Mouse (Mus musculus) E14TG2a.4 (cell line): ENCODE measurements at regions not wholly inside any gene's neighbourhood (a gene's known extent, or its start where the extent isn't known, plus 50 kb on each side); places are given as distances from the start of the nearest gene placed in this dataset.
"Not testable (repeated sequence)": the region's sequence is repeated elsewhere in the genome, so short reads cannot be mapped to it uniquely, and the experiment has no call there.

Source experiments
- H3K27me3 ChIP-seq: 2 replicates; pipeline ENCODE4 v1.6.1; 2014; ENCODE audit warnings: low read length, control low read depth; ENCODE audit not compliant: insufficient read depth
- H3K36me3 ChIP-seq: 2 replicates; pipeline ENCODE4 v1.6.1; 2014; ENCODE audit warnings: low read length, control low read depth; ENCODE audit not compliant: insufficient read depth
- H3K4me1 ChIP-seq: replicated peaks from 2 replicates; pipeline ENCODE4 v1.6.1; 2014; ENCODE audit warnings: low read depth, low read length, control low read depth
- H3K4me3 ChIP-seq: replicated peaks from 2 replicates; pipeline ENCODE4 v1.5.1; 2014; ENCODE audit warnings: mild to moderate bottlenecking, low read length
- H3K9me3 ChIP-seq: 2 replicates; pipeline ENCODE4 v1.6.1; 2014; ENCODE audit warnings: low read length, control low read depth
- CTCF ChIP-seq: conservative IDR thresholded peaks from 2 replicates; pipeline ENCODE4 v1.5.1; 2014; ENCODE audit warnings: low read length
- NANOG ChIP-seq: IDR thresholded peaks from 2 replicates; pipeline ENCODE4 v1.6.1; 2014; ENCODE audit warnings: borderline replicate concordance, low read length, mixed read lengths
- POU5F1 ChIP-seq: IDR thresholded peaks from 2 replicates; pipeline ENCODE4 v1.6.1; 2014; ENCODE audit warnings: low read length, borderline replicate concordance

GRCm38 (mm10) chr12:9751261-9752078 is 181.6 kb downstream of the Osr1 start:
- no peaks in the 10 kb centered on the region for H3K4me1 ChIP-seq
- no peaks in the 10 kb centered on the region for H3K36me3 ChIP-seq
- TF ChIP-seq CTCF (no peak), NANOG (no peak), POU5F1 (no peak)
- H3K27me3 ChIP-seq, result no peaks in the 10 kb centered on the region
- H3K9me3 ChIP-seq, result no peaks in the 10 kb centered on the region
- H3K4me3 ChIP-seq, result no peak overlapping the region

GRCm38 (mm10) chr12:9752079-9752450 is 182.1 kb downstream of the Osr1 start:
- Histone ChIP-seq H3K9me3 (no peaks in the 10 kb centered on the region), H3K36me3 (no peaks in the 10 kb centered on the region), H3K4me3 (no peak overlapping the region), H3K4me1 (no peaks in the 10 kb centered on the region), H3K27me3 (no peaks in the 10 kb centered on the region)
- no peak for TF ChIP-seq POU5F1
- no peak for TF ChIP-seq NANOG
- TF ChIP-seq CTCF, result no peak

- H3K4me3 ChIP-seq, result no peak overlapping the region
- H3K9me3 ChIP-seq, result no peaks in the 10 kb centered on the region
- no peaks in the 10 kb centered on the region for H3K4me1 ChIP-seq
- no peaks in the 10 kb centered on the region for H3K27me3 ChIP-seq
- H3K36me3 ChIP-seq, result no peaks in the 10 kb centered on the region
- TF ChIP-seq NANOG (no peak), CTCF (no peak), POU5F1 (no peak)
Measured at GRCm38 (mm10) chr12:9756411-9756810, 186.5 kb downstream of the Osr1 start.

- no peaks in the 10 kb centered on the region for H3K36me3 ChIP-seq
- H3K4me1 ChIP-seq, result no peaks in the 10 kb centered on the region
- H3K9me3 ChIP-seq, result no peaks in the 10 kb centered on the region
- H3K27me3 ChIP-seq, result no peaks in the 10 kb centered on the region
- no peak overlapping the region for H3K4me3 ChIP-seq
- no peak for TF ChIP-seq POU5F1
- TF ChIP-seq CTCF, result no peak
- TF ChIP-seq NANOG, result no peak
Measured at GRCm38 (mm10) chr12:9760818-9761217, 190.9 kb downstream of the Osr1 start.

GRCm38 (mm10) chr12:9762291-9762811 is 192.4 kb downstream of the Osr1 start:
- not testable (repeated sequence) for H3K4me3 ChIP-seq, H3K9me3 ChIP-seq, H3K4me1 ChIP-seq, H3K36me3 ChIP-seq, H3K27me3 ChIP-seq

- Histone ChIP-seq H3K4me1 (no peaks in the 10 kb centered on the region), H3K9me3 (no peaks in the 10 kb centered on the region), H3K36me3 (no peaks in the 10 kb centered on the region), H3K4me3 (no peak overlapping the region), H3K27me3 (no peaks in the 10 kb centered on the region)
- TF ChIP-seq NANOG (no peak), CTCF (no peak), POU5F1 (no peak)
Measured at GRCm38 (mm10) chr12:9762842-9763241, 192.9 kb downstream of the Osr1 start.

GRCm38 (mm10) chr12:9770908-9771307 is 201.0 kb downstream of the Osr1 start:
- no peaks in the 10 kb centered on the region for H3K27me3 ChIP-seq
- H3K36me3 ChIP-seq, result no peaks in the 10 kb centered on the region
- no peaks in the 10 kb centered on the region for H3K4me1 ChIP-seq
- H3K9me3 ChIP-seq, result no peaks in the 10 kb centered on the region
- TF ChIP-seq POU5F1, result no peak
- no peak for TF ChIP-seq CTCF
- TF ChIP-seq NANOG, result no peak
- H3K4me3 ChIP-seq, result no peak overlapping the region

GRCm38 (mm10) chr12:9772875-9773274 is 203.0 kb downstream of the Osr1 start:
- Histone ChIP-seq H3K36me3 (no peaks in the 10 kb centered on the region), H3K4me1 (no peaks in the 10 kb centered on the region), H3K27me3 (no peaks in the 10 kb centered on the region), H3K4me3 (no peak overlapping the region), H3K9me3 (no peaks in the 10 kb centered on the region)
- no peak for TF ChIP-seq POU5F1

GRCm38 (mm10) chr12:9802284-9802683 is 232.4 kb downstream of the Osr1 start:
- H3K4me3 ChIP-seq, result no peak overlapping the region
- TF ChIP-seq CTCF (no peak), NANOG (no peak), POU5F1 (no peak)
- no peaks in the 10 kb centered on the region for H3K9me3 ChIP-seq
- H3K36me3 ChIP-seq, result no peaks in the 10 kb centered on the region
- no peaks in the 10 kb centered on the region for H3K27me3 ChIP-seq
- no peaks in the 10 kb centered on the region for H3K4me1 ChIP-seq
